Mouse (Mus musculus): ENCODE measurements at regions not wholly inside any gene's neighbourhood (a gene's known extent, or its start where the extent isn't known, plus 50 kb on each side); places are given as distances from the start of the nearest gene placed in this dataset.

- DNase-seq (ENCODE audit: low spot score in 2 of 2), result no peak
Measured at GRCm38 (mm10) chr11:57958233-57958632, 50.6 kb upstream of the Larp1 start.

DNA sequence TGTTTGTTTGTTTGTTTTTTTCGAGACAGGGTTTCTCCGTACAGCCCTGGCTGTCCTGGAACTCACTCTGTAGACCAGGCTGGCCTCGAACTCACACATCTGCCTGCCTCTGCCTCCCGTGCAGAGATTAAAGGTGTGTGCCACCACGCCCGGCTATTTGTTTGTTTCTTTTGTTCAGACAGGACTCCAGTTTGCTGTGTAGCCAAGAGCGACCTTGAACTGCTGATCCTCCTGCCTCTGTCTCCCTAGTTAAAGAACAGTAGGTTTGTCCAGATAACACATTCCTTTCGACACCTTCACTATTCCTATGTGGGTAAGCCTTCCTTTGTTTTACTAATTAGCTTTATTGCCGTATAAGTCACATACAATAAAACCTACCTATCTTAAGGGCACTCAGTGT lies 52.0 kb upstream of the Larp1 start:
- no peak for DNase-seq (ENCODE audit: low spot score in 2 of 2)

DNA sequence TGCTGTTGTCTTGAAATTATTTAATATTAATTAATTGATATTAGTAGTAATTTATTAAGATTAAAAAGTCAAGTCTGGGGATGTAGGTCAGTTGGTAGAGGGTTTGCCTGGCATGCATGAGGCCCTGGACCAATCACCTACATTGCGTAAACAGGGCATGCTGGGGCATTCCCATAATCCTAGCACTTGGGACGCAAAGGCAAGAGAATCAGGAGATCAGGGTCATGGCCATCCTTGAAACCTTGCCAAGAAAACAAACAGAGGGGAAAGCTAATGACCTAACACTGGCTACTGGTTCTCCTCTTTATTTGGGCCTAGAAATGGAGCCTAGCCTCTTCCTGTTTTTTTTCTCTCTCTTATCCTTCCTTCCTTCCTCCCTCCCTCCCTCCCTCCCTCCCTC lies 52.8 kb upstream of the Larp1 start:
- no peak for DNase-seq (ENCODE audit: low spot score in 2 of 2)

DNA sequence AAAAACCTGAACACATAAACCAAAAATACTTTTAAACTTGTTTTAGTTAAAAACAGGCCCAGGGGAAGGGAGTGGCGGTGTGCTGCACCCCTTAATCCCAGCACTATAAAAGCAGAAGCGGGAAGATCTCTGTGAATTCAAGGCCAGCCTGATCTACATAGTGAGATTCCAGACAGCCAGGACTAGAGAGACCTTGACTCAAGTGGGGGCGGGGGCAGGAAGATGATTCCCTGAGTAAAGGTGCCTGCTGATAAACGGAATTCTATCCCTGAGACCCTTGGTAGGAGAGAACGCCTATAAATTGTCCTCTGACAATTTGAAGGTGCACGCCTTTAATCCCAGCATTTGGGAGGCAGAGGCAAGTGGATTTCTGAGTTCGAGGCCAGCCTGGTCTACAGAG lies 53.4 kb upstream of the Larp1 start:
- DNase-seq (ENCODE audit: low spot score in 2 of 2), result no peak

GRCm38 (mm10) chr11:57954510-57955184 lies 54.2 kb upstream of the Larp1 start:
- no peak for DNase-seq (ENCODE audit: low spot score in 2 of 2)

GRCm38 (mm10) chr11:57953694-57954093 lies 55.2 kb upstream of the Larp1 start:
- no peak for DNase-seq (ENCODE audit: low spot score in 2 of 2)

DNA sequence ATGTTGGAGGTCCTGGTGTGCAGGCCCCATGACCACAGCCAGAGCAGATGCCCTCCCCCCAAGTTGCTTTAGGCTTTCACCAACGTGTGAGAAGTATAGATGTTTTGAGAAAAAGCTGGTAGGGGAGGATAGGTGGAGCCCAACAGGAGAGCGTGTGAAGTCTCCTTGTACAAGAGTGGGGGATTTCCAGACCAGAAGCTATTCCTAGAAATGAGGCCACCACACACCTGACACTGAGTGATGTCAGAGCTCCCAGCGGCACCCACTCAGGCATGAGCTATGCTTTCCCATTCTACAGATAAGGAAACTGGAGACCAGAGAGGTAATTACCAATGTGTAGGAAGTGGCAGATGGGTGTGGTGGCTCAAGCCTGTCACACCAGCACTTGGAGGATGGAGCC lies 56.2 kb upstream of the Larp1 start:
- no peak for DNase-seq (ENCODE audit: low spot score in 2 of 2)

GRCm38 (mm10) chr11:57951541-57952326 lies 57.1 kb upstream of the Larp1 start:
- DNase-seq (ENCODE audit: low spot score in 2 of 2), result no peak

DNA sequence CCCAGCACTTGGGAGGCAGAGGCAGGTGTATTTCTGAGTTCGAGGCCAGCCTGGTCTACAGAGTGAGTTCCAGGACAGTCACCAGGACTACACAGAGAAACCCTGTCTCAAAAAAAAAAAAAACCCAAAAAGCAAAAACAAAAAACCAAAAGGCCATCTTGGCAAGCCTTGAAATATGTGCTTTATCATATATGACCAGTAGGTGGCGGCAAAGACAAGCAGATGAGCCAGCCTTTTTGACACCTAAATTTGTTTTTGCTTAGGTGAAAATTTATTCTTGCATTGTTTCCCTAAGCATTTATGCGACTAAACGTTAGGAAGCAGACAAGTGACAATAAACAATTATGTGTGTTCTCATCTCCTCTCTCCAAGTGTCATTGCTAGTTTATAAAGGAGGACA lies 57.9 kb upstream of the Larp1 start:
- no peak for DNase-seq (ENCODE audit: low spot score in 2 of 2)

DNA sequence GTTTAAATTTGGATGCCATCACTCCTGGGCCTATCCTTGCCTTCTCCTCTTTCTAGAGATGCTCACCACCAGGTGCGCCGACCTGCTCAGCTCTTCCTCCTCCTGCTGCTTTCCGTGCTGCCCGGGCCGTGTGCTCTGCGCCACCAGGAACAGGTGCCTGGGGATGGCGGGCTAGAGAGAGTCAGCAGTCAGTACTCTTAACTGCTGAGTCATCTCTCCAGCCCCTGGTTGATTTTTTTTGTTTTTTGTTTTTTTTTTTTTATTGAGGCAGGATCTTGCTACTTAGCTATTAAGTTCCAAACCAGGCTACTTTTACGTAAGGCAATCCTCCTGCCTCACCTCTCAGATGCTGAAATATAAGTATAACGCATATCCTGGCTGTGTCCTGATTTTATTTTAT lies 59.8 kb upstream of the Larp1 start:
- DNase-seq (ENCODE audit: low spot score in 2 of 2), result no peak

DNA sequence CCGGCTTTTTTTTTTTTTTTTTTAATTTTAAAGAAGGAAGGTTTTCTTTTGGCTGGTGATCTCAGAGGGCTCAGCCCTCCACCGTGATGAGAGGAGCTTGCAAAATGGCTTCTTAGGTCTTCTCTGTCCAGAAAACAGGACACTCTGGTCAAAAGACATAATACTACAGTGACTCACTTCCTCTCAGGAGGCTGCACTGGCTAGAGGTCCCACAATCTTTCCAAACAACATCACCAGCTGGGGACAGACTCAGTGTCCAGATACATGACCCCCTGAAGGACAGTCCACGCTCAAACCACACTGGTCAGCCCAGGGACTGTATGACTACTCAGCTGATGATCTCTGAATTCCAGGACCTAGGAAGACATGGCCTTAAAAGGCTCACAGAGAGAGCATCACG lies 61.5 kb upstream of the Larp1 start:
- no peak for DNase-seq (ENCODE audit: low spot score in 2 of 2)

GRCm38 (mm10) chr11:57934391-57934850 lies 74.4 kb upstream of the Larp1 start:
- peak; percentile 88 to 89 for DNase-seq (ENCODE audit: low spot score in 2 of 2)

- DNase-seq (ENCODE audit: low spot score in 2 of 2), result no peak
Measured at GRCm38 (mm10) chr11:57933065-57933464, 75.8 kb upstream of the Larp1 start.

- DNase-seq (ENCODE audit: low spot score in 2 of 2), result no peak
Measured at GRCm38 (mm10) chr11:57929506-57929905, 79.4 kb upstream of the Larp1 start.

DNA sequence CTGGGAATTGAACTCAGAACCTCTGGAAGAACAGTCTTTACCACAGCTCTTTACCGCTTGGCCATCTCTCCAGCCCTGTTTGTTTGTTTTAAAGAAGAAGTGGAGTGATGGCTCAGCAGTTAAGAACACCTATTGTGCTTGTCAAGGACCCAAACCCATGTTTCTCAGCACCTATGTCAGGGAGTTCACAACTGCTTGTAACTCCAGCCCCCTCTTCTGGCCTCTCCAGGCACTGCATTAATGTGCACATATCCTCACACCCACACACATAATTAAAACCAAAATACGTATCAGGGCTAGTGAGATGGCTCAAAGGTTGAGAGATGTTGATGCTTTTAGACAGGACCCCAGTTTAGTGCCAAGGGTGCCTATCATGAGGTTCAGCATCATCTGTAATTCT lies 87.6 kb upstream of the Hand1 start:
- no peak for DNase-seq (ENCODE audit: low spot score in 2 of 2)

DNA sequence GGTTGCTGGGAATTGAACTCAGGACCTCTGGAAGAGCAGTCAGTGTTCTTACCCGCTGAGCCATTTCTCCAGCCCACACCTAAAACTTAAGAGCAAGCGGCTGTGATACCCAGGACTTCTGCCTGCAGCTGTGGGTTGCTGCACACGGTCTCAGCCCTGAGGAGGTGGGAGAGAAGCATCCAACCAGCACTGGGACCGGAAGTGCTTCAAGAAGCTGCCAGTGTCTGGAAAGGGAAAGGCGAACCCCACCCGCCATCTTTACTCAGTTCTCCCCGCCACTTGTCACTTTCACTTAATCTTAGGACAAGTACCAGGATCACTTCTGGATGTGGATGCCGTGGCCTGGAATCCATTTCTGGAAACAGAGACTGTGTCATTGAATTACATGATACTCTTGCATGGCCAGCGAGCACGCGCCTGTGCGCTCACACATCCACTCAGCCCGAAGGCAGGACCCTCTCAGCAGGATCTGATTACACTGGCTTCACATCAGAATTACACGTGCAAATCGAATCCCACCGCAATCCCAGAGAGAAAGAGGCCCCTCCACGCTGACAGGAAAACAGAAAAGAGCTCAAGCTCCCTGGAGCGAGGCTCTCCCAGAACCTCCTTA lies 85.9 kb upstream of the Hand1 start:
- DNase-seq (ENCODE audit: low spot score in 2 of 2), result no peak

- DNase-seq (ENCODE audit: low spot score in 2 of 2), result no peak
Measured at GRCm38 (mm10) chr11:57917974-57918373, 85.4 kb upstream of the Hand1 start.

GRCm38 (mm10) chr11:57916016-57916415 lies 83.4 kb upstream of the Hand1 start:
- no peak for DNase-seq (ENCODE audit: low spot score in 2 of 2)

DNA sequence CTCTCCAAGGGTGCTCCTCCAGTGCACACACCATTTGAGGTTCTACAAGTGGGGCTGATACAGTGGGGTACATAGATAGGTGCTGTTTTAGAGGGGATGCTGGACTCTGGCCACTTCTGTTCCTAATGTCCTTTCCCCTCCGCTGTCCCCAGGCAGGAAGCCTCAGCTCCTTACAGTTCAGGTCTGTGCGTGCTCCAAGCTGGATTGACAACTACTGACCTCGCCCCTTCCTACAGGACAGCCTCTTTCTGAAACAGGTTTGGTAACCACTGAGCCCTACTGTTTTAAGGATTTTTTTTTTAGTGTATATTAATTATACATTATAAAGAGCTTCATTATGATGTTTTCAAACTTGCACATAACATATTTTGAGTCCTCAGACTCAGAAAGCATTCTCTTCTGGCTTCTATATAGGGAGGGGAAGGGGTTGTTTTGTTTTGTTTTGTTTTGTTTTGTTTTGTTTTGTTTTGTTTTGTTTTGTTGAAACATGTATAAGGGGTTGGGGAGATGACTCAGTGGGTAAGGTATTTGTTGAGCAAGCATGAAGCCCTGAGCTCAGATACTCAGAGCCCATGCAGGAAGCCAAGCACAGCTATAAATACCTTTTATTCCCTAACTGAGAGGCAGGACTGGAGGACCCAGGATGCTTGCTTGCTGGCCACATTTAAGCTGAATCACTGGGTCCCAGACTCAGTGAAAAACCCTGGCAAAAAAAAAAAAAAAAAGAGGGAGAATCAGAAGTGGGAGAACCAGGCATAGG lies 81.4 kb upstream of the Hand1 start:
- peak in 1 of 2 experiments; percentile 36 for DNase-seq (ENCODE audit: low spot score in 2 of 2)

DNA sequence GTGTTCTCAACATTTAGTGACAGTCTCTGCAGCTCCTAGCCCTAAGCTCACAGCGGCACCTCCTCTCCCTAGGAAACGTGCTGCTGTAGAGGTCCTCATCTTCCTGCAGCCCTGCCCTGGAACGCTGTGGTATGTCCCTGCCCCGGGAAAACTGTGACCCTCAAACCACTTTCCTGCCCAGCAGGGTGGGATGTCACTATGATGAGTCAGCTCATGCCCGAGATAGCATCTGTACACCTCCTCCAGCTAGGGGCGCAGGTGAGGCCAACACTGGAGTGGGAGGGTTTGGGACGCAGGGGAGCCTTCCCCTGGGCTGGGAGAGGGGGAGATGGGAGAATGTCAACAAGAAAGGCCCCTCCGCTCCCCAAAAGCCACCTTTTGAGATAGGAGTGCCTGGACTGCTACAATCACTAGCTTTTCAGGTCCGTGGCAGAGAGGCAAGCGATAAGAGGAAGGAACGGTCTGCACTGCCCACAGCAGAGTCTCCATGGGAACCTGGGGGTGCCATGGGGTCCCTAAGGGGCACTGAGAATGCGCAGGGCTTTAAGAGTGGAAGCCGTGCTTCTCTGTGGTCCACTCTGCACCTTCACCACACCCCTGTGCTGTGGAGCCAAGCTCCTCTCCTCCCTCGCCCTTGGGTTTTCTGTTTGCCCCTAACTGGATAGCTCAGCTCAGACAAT lies 80.5 kb upstream of the Hand1 start:
- peak; percentile 54 to 56 for DNase-seq (ENCODE audit: low spot score in 2 of 2)

- DNase-seq (ENCODE audit: low spot score in 2 of 2), result peak; percentile 30 to 63
Measured at GRCm38 (mm10) chr11:57911698-57912283, 79.2 kb upstream of the Hand1 start.

Data from urinary bladder, postnatal 36 days (tissue).